ENCODE assay signal across 8 mouse cellular contexts in genomic region chr11:105182461-105182855, GRCm38 (mm10). TPM values are rescaled to one million over a fixed set of nuclear protein-coding genes. Genes with fewer than 3 reads are reported as not detected.
DNase-seq lines count a peak whose midpoint lies in the region; ATAC-seq and TF ChIP-seq lines count a peak whose summit lies in the region.

No protein-coding gene starts in this region.

- H3K4me1 ChIP-seq in hindbrain, embryonic 13.5 days (replicated peaks): peaks cover 41% of the 10 kb centered on the region
- peaks cover 23% of the 10 kb centered on the region for H3K4me1 ChIP-seq in midbrain, embryonic 15.5 days

- H3K9me3 ChIP-seq in hindbrain, embryonic 13.5 days: no peaks in the 10 kb centered on the region
- no peaks in the 10 kb centered on the region for H3K9me3 ChIP-seq in midbrain, embryonic 15.5 days

- peak overlapping the region; percentile 89 for H3K4me3 ChIP-seq in layer of hippocampus, adult 2 months
- peak overlapping the region; percentile 99 for H3K4me3 ChIP-seq in hindbrain, embryonic 13.5 days
- peak overlapping the region; percentile 54 for H3K4me3 ChIP-seq in midbrain, embryonic 15.5 days

- no peak for DNase-seq in layer of hippocampus, adult 2 months (ENCODE audit: low spot score in 2 of 2)
- no peak for DNase-seq in layer of hippocampus, postnatal 36 days
- DNase-seq in c-Kit-positive CD71-positive TER-119-positive erythroid progenitor cells, embryonic 14.5 days (ENCODE audit: low spot score): peak; percentile 37
- no peak for DNase-seq in left cerebral cortex, adult 11 months (ENCODE audit: low spot score)
- DNase-seq in adrenal gland, adult (ENCODE audit: inconsistent age in 2 of 2, low spot score in 1 of 2): no peak

- peak overlapping the region; percentile 98 for H3K9ac ChIP-seq in hindbrain, embryonic 13.5 days
- H3K9ac ChIP-seq in midbrain, embryonic 15.5 days: peak overlapping the region; percentile 71

- H3K27me3 ChIP-seq in hindbrain, embryonic 13.5 days: no peaks in the 10 kb centered on the region
- H3K27me3 ChIP-seq in midbrain, embryonic 15.5 days (replicated peaks): no peaks in the 10 kb centered on the region

- H3K36me3 ChIP-seq in hindbrain, embryonic 13.5 days: peaks cover 12% of the 10 kb centered on the region
- peaks cover 7% of the 10 kb centered on the region for H3K36me3 ChIP-seq in midbrain, embryonic 15.5 days (replicated peaks)

- ATAC-seq in hindbrain, embryonic 13.5 days (ENCODE audit: low FRiP score): no peak
- ATAC-seq in midbrain, embryonic 15.5 days (replicated peaks): no peak
- ATAC-seq in megakaryocyte-erythroid progenitor cell, adult 5-6 weeks (replicated peaks; ENCODE audit: low FRiP score, low TSS enrichment, poor library complexity, severe bottlenecking): no peak

- TF ChIP-seq CTCF in layer of hippocampus, adult 2 months (conservative IDR thresholded peaks at IDR 0.05): no peak

- H3K27ac ChIP-seq in layer of hippocampus, adult 2 months: peak overlapping the region; percentile 95
- H3K27ac ChIP-seq in hindbrain, embryonic 13.5 days: peak overlapping the region; percentile 97
- peak overlapping the region; percentile 96 for H3K27ac ChIP-seq in midbrain, embryonic 15.5 days

- 9% methylated on average over 4 of the region's 4 CpGs for WGBS in hindbrain, embryonic 13.5 days
- 9% methylated on average over 4 of the region's 4 CpGs for WGBS in midbrain, embryonic 15.5 days

- H3K4me2 ChIP-seq in hindbrain, embryonic 13.5 days: peak overlapping the region; percentile 70
- H3K4me2 ChIP-seq in midbrain, embryonic 15.5 days: peak overlapping the region; percentile 72

RNA-seq across cellular contexts. Expression of gene Tlk2, which starts 3.9 kb away (rescaled TPM):
- 10 to 100 TPM; 47.9 to 50.9 TPM for total RNA-seq in layer of hippocampus, adult 2 months (2021)
- 10 to 100 TPM; 47.8 to 53.8 TPM for total RNA-seq in layer of hippocampus, postnatal 36 days (2021)
- 18.1 and 20.1 TPM in 2 replicates for polyA plus RNA-seq in hindbrain, embryonic 13.5 days (2015; fragmentation: Nextera tagmentation; extraction: Ambion mirVana)
- polyA plus RNA-seq in midbrain, embryonic 15.5 days (2015; fragmentation: Nextera tagmentation; extraction: Ambion mirVana): 18.8 and 20.9 TPM in 2 replicates
- 42.9 and 52.9 TPM in 2 replicates for total RNA-seq in megakaryocyte-erythroid progenitor cell, adult 5-6 weeks (2014; fragmentation: Nextera tagmentation)
- total RNA-seq in megakaryocyte-erythroid progenitor cell, adult 5-6 weeks (2017): 87.4 and 94.0 TPM in 2 replicates

RNA-seq across cellular contexts. Expression of gene Gm10842, which starts 35.8 kb away (rescaled TPM):
- total RNA-seq in layer of hippocampus, adult 2 months (2021): not detected
- not detected for total RNA-seq in layer of hippocampus, postnatal 36 days (2021)
- polyA plus RNA-seq in hindbrain, embryonic 13.5 days (2015; fragmentation: Nextera tagmentation; extraction: Ambion mirVana): not detected in 2 replicates
- polyA plus RNA-seq in midbrain, embryonic 15.5 days (2015; fragmentation: Nextera tagmentation; extraction: Ambion mirVana): not detected in 2 replicates
- not detected in 2 replicates for total RNA-seq in megakaryocyte-erythroid progenitor cell, adult 5-6 weeks (2014; fragmentation: Nextera tagmentation)
- not detected in 2 replicates for total RNA-seq in megakaryocyte-erythroid progenitor cell, adult 5-6 weeks (2017)

RNA-seq across cellular contexts. Expression of gene Mettl2, which starts 56.2 kb away (rescaled TPM):
- total RNA-seq in layer of hippocampus, adult 2 months (2021): 10 to 100 TPM; 16.8 to 16.9 TPM
- 10 to 100 TPM; 17.4 to 18.3 TPM for total RNA-seq in layer of hippocampus, postnatal 36 days (2021)
- polyA plus RNA-seq in hindbrain, embryonic 13.5 days (2015; fragmentation: Nextera tagmentation; extraction: Ambion mirVana): 29.9 and 32.5 TPM in 2 replicates
- polyA plus RNA-seq in midbrain, embryonic 15.5 days (2015; fragmentation: Nextera tagmentation; extraction: Ambion mirVana): 30.4 and 34.5 TPM in 2 replicates
- total RNA-seq in megakaryocyte-erythroid progenitor cell, adult 5-6 weeks (2014; fragmentation: Nextera tagmentation): 44.5 and 60.0 TPM in 2 replicates
- 28.5 and 30.1 TPM in 2 replicates for total RNA-seq in megakaryocyte-erythroid progenitor cell, adult 5-6 weeks (2017)
